Mouse (Mus musculus): ENCODE measurements around the gene Slc6a20a.
"Not testable (repeated sequence)": the region's sequence is repeated elsewhere in the genome, so short reads cannot be mapped to it uniquely, and the experiment has no call there.

Gene Slc6a20a

GRCm38 (mm10) chr9:123678327-123679105, at the start of gene Slc6a20a, which contains the start of gene Ccr9:
Gene Slc6a20a, minus strand, starts transcription at chr9:123678885.
Gene Ccr9, plus strand, starts transcription at chr9:123678439.
- peak; percentile 1 for DNase-seq (ENCODE audit: low read depth, low spot score)

GRCm38 (mm10) chr9:123722737-123723493, 44.2 kb upstream of the Slc6a20a start:
- no peak for DNase-seq (ENCODE audit: low read depth, low spot score)

DNA sequence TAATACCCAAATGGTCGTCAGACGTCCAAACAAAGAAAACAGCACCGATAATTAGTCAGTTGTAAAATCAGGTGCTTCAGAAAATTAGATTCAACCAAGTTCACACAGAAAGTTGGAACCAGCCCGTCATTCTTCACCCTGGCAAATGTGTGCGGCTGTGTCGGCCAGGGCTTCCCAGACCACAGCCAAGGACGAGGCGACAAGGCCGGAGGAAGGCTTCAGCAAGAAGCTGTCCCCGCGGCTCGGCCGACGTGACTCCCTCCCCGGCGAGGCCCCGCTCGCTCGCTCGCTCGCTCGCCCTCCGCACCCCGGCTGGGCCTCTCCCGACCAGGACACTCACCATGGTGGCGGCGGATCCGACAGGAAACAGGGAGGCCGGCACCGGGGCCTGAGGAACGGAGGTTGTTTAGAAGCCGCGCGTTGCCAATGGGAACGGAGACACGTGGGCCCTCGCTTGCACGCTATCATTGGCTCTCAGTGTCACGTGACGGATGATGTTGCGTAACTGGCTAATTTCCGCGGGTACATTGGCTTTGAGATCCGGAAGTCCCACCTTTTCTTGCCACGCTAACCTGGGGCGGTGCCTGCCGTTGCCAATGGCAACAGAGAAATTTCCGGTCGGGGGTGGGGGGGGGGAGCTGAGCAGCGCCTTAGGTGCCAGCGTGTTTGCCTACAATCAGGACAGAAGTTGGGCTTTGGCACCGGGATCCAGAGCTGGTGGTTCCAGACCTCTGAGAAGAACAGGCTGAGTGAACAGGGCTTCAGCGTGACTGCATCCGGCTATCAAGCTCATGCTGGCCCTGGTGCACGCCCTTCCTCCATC, 38.7 kb upstream of the Slc6a20a start, which contains the start of gene Lztfl1:
Gene Lztfl1 (minus strand): TSS at position 512 of the 823 bp plus-strand sequence.
- peak; percentile 98 for DNase-seq (ENCODE audit: low read depth, low spot score)

DNA sequence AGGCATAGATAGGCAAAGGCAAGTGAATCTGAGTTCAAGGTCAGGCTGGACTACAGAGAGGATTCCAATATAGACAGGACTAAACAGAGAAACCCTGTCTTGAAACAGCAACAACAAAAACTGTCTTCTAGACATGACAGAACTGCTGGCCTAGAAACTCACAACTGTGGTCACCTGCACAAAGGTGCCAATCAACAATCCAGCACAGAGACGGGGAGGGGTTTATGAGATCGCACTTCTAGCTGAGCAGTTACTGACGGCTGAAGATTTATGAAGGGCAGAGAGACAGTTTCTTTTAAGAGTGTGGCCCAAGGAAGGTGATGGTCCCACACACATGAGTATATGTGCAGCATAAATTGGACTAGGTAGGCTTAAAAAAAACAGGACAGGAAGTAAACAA, 37.6 kb upstream of the Slc6a20a start:
- DNase-seq (ENCODE audit: low read depth, low spot score) = no peak

DNA sequence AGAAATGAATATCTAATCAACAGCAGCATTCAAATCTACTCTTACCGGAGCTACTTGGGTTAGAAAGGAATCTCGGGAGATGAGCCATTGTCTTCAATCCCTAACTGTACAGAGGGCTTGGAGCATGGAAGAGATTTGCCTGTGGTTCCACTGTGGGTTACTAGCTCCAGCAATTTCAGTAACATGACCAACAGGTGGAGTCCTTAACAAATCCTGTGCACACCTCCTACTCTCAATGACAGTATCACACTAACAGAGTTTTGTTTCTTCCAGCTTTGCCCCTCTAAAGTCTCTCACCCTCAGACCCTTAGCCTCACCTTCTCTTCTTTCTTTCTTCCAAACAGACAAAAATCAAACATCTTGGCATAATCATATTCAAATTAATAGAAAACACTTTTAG, 34.4 kb upstream of the Slc6a20a start:
- no peak for DNase-seq (ENCODE audit: low read depth, low spot score)

GRCm38 (mm10) chr9:123709226-123709625, 30.5 kb upstream of the Slc6a20a start:
- DNase-seq (ENCODE audit: low read depth, low spot score) = no peak

GRCm38 (mm10) chr9:123701822-123702221, 23.1 kb upstream of the Slc6a20a start:
- DNase-seq (ENCODE audit: low read depth, low spot score) = no peak

DNA sequence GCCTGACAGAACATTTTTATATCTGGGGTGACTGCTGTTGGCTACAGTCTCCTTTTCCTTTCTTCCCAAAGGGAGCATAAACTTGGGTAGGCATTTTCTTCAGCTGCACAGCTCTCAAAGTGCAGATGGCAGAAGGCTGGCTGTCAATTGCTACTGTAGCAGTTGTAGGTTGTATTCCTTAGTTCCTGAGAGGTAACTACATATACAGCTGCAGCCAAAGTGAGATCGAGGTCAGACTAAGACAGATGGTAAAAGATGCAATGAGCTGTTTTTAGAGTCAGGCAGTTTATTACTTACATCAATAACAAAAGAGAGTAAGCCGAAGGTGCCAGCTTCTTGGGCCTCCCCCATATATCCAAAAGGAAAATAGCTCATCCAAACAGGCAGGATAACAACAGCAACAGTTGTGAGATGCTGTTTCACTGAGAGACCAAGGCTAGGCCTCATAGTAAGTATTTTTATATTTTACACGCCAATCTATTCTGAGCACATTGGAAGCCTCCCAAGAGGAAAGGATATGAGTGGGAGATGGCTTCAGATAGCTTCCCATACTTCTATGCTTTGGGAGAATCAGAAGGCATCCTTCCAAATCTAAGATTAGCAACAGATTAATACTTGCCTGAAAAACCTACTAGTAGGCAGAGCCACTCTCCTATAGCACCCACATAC, 17.1 kb upstream of the Slc6a20a start:
- no peak for DNase-seq (ENCODE audit: low read depth, low spot score)

DNA sequence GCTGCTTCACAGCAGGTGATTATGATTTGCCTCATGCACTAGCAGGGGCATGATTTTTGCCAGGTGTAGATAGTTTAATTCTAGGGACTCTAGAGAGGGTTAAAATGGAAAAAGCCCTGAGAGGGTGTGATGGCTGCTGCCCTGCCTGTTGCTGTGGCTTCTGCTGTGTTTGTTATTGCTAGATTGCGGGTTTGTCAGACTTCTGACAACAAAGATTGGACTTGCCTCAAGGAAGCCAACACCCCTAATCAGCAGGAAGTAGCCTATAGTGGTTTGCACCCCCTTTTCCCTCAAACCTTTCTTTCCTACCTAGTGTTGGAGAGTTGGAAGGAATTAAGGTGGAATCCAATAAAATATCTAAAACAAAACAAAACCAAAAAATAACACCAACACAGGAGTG, 9.5 kb upstream of the Slc6a20a start:
- DNase-seq (ENCODE audit: low read depth, low spot score) = no peak

- no peak for DNase-seq (ENCODE audit: low read depth, low spot score)
Measured at GRCm38 (mm10) chr9:123686206-123686605, 7.5 kb upstream of the Slc6a20a start.

- DNase-seq (ENCODE audit: low read depth, low spot score) = no peak
Measured at GRCm38 (mm10) chr9:123683704-123684103, 5.0 kb upstream of the Slc6a20a start.

DNA sequence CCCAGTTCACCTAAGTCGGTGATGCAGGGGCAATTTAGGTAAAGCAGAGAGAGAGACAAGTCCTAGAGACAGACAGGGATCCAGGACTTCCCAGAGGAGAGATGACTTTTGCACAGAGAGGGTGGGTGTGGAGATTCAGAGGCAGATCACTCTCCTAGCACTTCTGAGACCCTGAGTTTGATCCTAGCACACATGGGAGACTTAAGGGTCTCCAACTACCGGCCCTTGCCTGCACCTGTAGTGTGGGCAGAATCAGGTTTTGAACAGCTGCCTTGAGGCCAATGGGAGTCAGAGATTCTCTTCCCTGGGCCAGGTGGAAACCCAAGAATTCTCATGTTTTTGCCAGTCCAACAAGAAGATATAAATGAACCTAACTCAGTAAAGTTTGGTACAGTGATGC, 513 bp upstream of the Slc6a20a start:
- DNase-seq (ENCODE audit: low read depth, low spot score) = no peak

DNA sequence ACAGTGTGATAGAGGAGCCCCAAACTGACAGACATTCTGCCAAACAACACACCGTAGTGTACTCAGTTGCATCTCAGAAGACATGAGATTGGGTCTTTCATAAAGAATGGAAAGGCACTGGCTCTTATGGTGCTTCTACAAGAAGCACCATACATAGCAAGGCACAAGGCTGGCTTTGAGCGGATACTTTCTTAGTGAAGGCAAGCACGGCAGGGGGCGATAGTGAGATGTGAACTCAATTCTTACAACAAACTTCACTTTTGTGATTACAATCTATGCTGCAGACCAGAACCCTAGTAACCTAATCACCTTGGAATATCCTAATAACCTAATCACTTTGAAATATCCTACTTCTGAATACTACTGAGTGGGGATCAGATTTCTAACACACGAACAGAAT, 13.0 kb downstream of the Slc6a20a start:
- peak; percentile 19 for DNase-seq (ENCODE audit: low read depth, low spot score)

DNA sequence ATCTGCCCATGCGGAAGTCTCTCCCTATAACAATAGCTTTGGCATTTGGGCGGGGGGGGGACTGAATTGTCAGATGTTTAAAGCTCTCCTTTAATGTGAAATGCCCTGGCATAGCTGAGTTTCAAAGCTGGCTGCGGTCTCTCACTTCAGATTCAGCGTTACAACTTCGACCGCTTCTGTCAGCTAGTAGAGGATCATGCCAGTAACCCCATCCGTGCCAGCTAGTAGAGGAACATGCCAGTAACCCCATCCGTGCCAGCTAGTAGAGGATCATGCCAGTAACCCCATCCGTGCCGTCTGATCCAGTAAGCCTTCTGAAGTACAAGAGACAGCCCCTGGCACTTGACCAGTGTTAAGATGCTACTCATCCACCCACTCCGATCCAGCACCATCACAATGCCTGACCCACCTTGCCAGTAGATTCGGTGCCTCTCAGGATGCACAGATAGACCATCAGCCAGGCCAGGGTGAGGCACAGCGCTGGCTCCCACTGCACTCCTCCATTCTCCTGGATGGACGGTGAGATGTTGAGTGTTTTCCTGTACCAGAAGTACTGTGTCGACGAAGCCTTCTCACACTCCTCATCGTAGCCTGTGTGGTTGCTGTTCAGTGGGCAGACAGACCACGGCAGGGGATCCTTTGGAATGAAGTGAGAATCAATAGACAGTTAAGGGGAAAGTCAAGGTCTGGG, 18.6 kb downstream of the Slc6a20a start:
- not testable (repeated sequence) for DNase-seq (ENCODE audit: low read depth, low spot score)

- no peak for DNase-seq (ENCODE audit: low read depth, low spot score)
Measured at GRCm38 (mm10) chr9:123658981-123659380, 19.7 kb downstream of the Slc6a20a start.

GRCm38 (mm10) chr9:123657457-123657856, 21.2 kb downstream of the Slc6a20a start:
- DNase-seq (ENCODE audit: low read depth, low spot score) = no peak

GRCm38 (mm10) chr9:123651369-123651768, 27.3 kb downstream of the Slc6a20a start:
- no peak for DNase-seq (ENCODE audit: low read depth, low spot score)

GRCm38 (mm10) chr9:123649785-123650511, 28.7 kb downstream of the Slc6a20a start:
- no peak for DNase-seq (ENCODE audit: low read depth, low spot score)

GRCm38 (mm10) chr9:123640106-123640505, 38.6 kb downstream of the Slc6a20a start:
- no peak for DNase-seq (ENCODE audit: low read depth, low spot score)

- peak; percentile 17 for DNase-seq (ENCODE audit: low read depth, low spot score)
Measured at GRCm38 (mm10) chr9:123638668-123639089, 40.0 kb downstream of the Slc6a20a start.

All from embryo, embryonic 11.5 days (tissue).